Mouse (Mus musculus): ENCODE measurements around the gene Hfe2.
"Not testable (repeated sequence)": the region's sequence is repeated elsewhere in the genome, so short reads cannot be mapped to it uniquely, and the experiment has no call there.

DNA sequence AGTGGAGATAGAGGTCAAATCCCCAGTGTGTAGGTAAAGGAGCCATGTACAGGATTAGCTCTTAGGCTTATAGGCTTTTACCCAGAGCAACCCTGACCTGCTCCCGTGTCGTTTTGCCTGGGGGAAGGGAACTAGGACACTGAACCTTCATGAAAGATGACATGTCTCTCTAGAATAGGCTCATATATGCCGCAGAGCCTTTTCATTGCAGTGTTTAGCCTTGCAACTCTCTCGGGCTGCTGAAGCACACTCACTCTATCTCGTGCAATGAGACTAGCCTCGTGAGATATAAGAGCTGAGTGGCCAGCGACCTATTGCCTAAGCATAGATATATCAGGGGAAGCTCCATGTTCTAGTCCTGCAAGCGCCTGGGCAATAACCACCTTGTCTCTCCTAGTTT is 35.3 kb upstream of the Hfe2 start:
- TF ChIP-seq POLR2A (IDR thresholded peaks at IDR 0.05; ENCODE audit: insufficient read depth, low read depth, low read length); CTCF (IDR thresholded peaks at IDR 0.05): not testable (repeated sequence)
